Mouse (Mus musculus): ENCODE measurements at regions not wholly inside any gene's neighbourhood (a gene's known extent, or its start where the extent isn't known, plus 50 kb on each side); places are given as distances from the start of the nearest gene placed in this dataset.

GRCm38 (mm10) chr4:12306618-12307565 lies 135.1 kb upstream of the Fam92a start:
- H3K4me1 ChIP-seq, result peaks cover 6% of the 10 kb centered on the region; the same call in 1 of the 2 replicates
- no peaks in the 10 kb centered on the region for H3K27me3 ChIP-seq (ENCODE audit: low read depth, poor library complexity, severe bottlenecking)
- 77% methylated on average over 9 of the region's 9 CpGs for whole genome bisulfite sequencing
- peak overlapping the region; percentile 46; the same call in 1 of the 2 replicates for H3K27ac ChIP-seq (replicated peaks)
- no peaks in the 10 kb centered on the region for H3K36me3 ChIP-seq
- no peaks in the 10 kb centered on the region for H3K9me3 ChIP-seq (replicated peaks)
- H3K4me3 ChIP-seq, result no peak overlapping the region
- DNase-seq (ENCODE audit: low spot score), result no peak

GRCm38 (mm10) chr4:12287079-12287686 lies 115.4 kb upstream of the Fam92a start:
- Histone ChIP-seq H3K36me3 (no peaks in the 10 kb centered on the region), H3K27ac (replicated peaks) (no peak overlapping the region), H3K27me3 (ENCODE audit: low read depth, poor library complexity, severe bottlenecking) (no peaks in the 10 kb centered on the region), H3K4me3 (no peak overlapping the region), H3K4me1 (no peaks in the 10 kb centered on the region), H3K9me3 (replicated peaks) (no peaks in the 10 kb centered on the region)
- no peak for DNase-seq (ENCODE audit: low spot score)
- 80% methylated on average over 4 of the region's 4 CpGs for WGBS

- no peaks in the 10 kb centered on the region for H3K27me3 ChIP-seq (ENCODE audit: low read depth, poor library complexity, severe bottlenecking)
- H3K9me3 ChIP-seq (replicated peaks), result no peaks in the 10 kb centered on the region
- 95% methylated on average over 1 of the region's 1 CpGs for WGBS
- no peak overlapping the region for H3K27ac ChIP-seq (replicated peaks)
- H3K4me3 ChIP-seq, result no peak overlapping the region
- H3K4me1 ChIP-seq, result no peaks in the 10 kb centered on the region
- no peaks in the 10 kb centered on the region for H3K36me3 ChIP-seq
- DNase-seq (ENCODE audit: low spot score), result no peak
Measured at GRCm38 (mm10) chr4:12286391-12286790, 114.6 kb upstream of the Fam92a start.

- Histone ChIP-seq H3K4me3 (no peak overlapping the region), H3K36me3 (no peaks in the 10 kb centered on the region), H3K9me3 (replicated peaks) (no peaks in the 10 kb centered on the region), H3K27me3 (ENCODE audit: low read depth, poor library complexity, severe bottlenecking) (no peaks in the 10 kb centered on the region), H3K27ac (replicated peaks) (no peak overlapping the region), H3K4me1 (no peaks in the 10 kb centered on the region)
- DNase-seq (ENCODE audit: low spot score), result no peak
Measured at GRCm38 (mm10) chr4:12285983-12286382, 114.2 kb upstream of the Fam92a start.

GRCm38 (mm10) chr4:12277949-12278348 lies 106.1 kb upstream of the Fam92a start:
- 78% methylated on average over 3 of the region's 3 CpGs for WGBS
- H3K27me3 ChIP-seq (ENCODE audit: low read depth, poor library complexity, severe bottlenecking), result no peaks in the 10 kb centered on the region

GRCm38 (mm10) chr4:12273369-12273768 lies 101.6 kb upstream of the Fam92a start:
- H3K27ac ChIP-seq (replicated peaks), result peak overlapping the region; percentile 33; the same call in 1 of the 2 replicates
- no peak for DNase-seq (ENCODE audit: low spot score)
- WGBS, result 83% methylated on average over 6 of the region's 6 CpGs

More at GRCm38 (mm10) chr4:12277949-12278348, 106.1 kb upstream of the Fam92a start:
- Histone ChIP-seq H3K36me3 (no peaks in the 10 kb centered on the region), H3K4me1 (peaks cover 5% of the 10 kb centered on the region), H3K27ac (replicated peaks) (no peak overlapping the region), H3K9me3 (replicated peaks) (no peaks in the 10 kb centered on the region), H3K4me3 (no peak overlapping the region)
- DNase-seq (ENCODE audit: low spot score), result no peak

DNA sequence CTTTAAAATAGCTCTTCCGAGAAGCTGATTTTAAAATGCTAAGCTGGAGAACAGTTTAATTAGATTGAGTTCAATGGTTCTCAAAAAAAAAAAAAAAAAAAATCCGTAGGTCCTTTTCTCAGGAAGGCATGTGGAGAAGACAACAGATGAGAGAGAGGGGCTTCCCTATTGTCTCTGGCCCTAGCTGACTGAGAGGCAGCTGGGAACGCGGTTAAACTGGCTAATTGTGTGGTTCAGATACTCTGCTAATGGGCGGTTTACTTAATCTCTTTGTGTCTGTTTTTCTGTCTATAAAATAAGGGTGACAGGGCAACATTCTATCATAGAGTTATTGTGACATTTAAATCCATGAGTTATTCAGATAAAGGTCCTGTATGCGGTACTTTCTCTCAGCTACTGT lies 101.1 kb upstream of the Fam92a start:
- no peaks in the 10 kb centered on the region for H3K27me3 ChIP-seq (ENCODE audit: low read depth, poor library complexity, severe bottlenecking)
- H3K4me1 ChIP-seq, result peaks cover 16% of the 10 kb centered on the region
- H3K27ac ChIP-seq (replicated peaks), result peak overlapping the region; percentile 33; the same call in 1 of the 2 replicates
- no peak overlapping the region for H3K4me3 ChIP-seq
- DNase-seq (ENCODE audit: low spot score), result no peak
- H3K9me3 ChIP-seq (replicated peaks), result no peaks in the 10 kb centered on the region
- H3K36me3 ChIP-seq, result no peaks in the 10 kb centered on the region
- 44% methylated on average over 6 of the region's 6 CpGs for WGBS

More at GRCm38 (mm10) chr4:12273369-12273768, 101.6 kb upstream of the Fam92a start:
- Histone ChIP-seq H3K9me3 (replicated peaks) (no peaks in the 10 kb centered on the region), H3K4me1 (peaks cover 16% of the 10 kb centered on the region), H3K27me3 (ENCODE audit: low read depth, poor library complexity, severe bottlenecking) (no peaks in the 10 kb centered on the region), H3K36me3 (no peaks in the 10 kb centered on the region), H3K4me3 (no peak overlapping the region)

GRCm38 (mm10) chr4:12272378-12272777 lies 100.6 kb upstream of the Fam92a start:
- H3K36me3 ChIP-seq, result no peaks in the 10 kb centered on the region
- H3K27ac ChIP-seq (replicated peaks), result no peak overlapping the region
- H3K9me3 ChIP-seq (replicated peaks), result no peaks in the 10 kb centered on the region
- no peak for DNase-seq (ENCODE audit: low spot score)
- peaks cover 16% of the 10 kb centered on the region for H3K4me1 ChIP-seq
- no peaks in the 10 kb centered on the region for H3K27me3 ChIP-seq (ENCODE audit: low read depth, poor library complexity, severe bottlenecking)
- 79% methylated on average over 6 of the region's 6 CpGs for WGBS
- H3K4me3 ChIP-seq, result no peak overlapping the region

DNA sequence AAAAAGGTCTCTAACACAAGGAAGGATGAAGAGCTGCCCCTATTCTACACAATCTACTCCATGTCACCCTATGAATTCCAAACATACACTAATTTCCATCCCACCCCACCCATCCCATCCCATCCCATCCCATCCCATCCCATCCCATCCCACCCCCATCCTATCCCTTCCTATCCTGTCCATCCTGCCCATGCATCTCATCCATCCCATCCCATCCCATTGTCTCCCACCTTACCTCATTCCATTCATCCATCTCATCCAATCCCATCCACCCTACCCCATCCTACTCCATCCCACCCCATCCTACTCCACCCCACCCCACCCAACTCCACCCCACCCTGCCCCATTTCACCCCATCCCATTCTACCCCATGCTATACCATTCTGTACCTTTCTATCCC lies 91.9 kb upstream of the Fam92a start:
- Histone ChIP-seq H3K36me3 (no peaks in the 10 kb centered on the region), H3K27ac (replicated peaks) (peak overlapping the region; percentile 2; the same call in 1 of the 2 replicates)

DNA sequence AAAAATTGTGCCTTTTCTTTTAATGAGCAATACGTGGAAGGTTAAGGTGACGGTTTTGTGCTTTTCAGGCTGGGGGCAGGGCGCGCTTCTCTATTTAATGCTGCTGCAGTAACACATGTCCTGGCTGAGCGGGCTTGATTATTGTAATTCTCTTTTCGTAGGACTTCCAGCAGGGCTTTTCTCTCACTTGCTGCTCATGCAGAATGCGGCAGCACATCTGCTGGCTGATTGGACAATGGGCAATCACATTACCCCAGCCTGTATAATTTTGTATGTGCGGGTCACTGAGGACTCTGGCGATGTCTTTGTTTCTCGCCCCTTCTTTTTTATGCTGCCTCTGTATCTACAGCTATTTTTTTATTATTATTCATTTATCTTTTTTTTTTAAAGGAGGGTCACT lies 91.4 kb upstream of the Fam92a start:
- no peaks in the 10 kb centered on the region for H3K9me3 ChIP-seq (replicated peaks)
- WGBS, result 65% methylated on average over 10 of the region's 10 CpGs
- DNase-seq (ENCODE audit: low spot score), result peak; percentile 14
- peaks cover 9% of the 10 kb centered on the region for H3K4me1 ChIP-seq
- no peaks in the 10 kb centered on the region for H3K27me3 ChIP-seq (ENCODE audit: low read depth, poor library complexity, severe bottlenecking)
- H3K4me3 ChIP-seq, result no peak overlapping the region
- no peaks in the 10 kb centered on the region for H3K36me3 ChIP-seq
- H3K27ac ChIP-seq (replicated peaks), result peak overlapping the region; percentile 2; the same call in 1 of the 2 replicates

More for the DNA sequence above, 91.9 kb upstream of the Fam92a start:
- H3K4me3 ChIP-seq, result no peak overlapping the region
- no peak for DNase-seq (ENCODE audit: low spot score)
- H3K9me3 ChIP-seq (replicated peaks), result no peaks in the 10 kb centered on the region
- no peaks in the 10 kb centered on the region for H3K27me3 ChIP-seq (ENCODE audit: low read depth, poor library complexity, severe bottlenecking)
- H3K4me1 ChIP-seq, result peaks cover 9% of the 10 kb centered on the region

GRCm38 (mm10) chr4:12247994-12248393 lies 76.2 kb upstream of the Fam92a start:
- Histone ChIP-seq H3K27ac (replicated peaks) (no peak overlapping the region), H3K27me3 (ENCODE audit: low read depth, poor library complexity, severe bottlenecking) (no peaks in the 10 kb centered on the region), H3K36me3 (no peaks in the 10 kb centered on the region), H3K4me1 (no peaks in the 10 kb centered on the region), H3K9me3 (replicated peaks) (no peaks in the 10 kb centered on the region), H3K4me3 (no peak overlapping the region)
- no peak for DNase-seq (ENCODE audit: low spot score)

DNA sequence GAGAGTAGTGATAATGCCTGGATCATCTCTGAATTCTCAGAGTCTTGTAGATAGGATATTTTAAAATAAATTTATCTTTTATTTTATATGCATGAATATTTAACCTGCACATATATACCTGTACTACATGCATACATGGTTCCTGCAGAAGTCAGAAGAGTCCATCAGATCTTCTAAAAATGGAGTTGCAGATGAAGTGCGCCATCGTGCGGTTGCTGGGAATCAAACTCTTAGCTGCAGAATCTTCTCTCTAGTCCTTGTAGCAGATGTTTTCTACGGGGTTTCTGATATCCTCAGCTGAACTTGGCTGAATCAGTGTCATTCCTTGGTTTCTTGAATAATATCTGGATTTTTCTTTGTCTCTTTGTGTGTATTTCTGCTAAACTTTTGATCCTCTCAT lies 74.8 kb upstream of the Fam92a start:
- H3K27me3 ChIP-seq (ENCODE audit: low read depth, poor library complexity, severe bottlenecking), result peaks cover 5% of the 10 kb centered on the region; the same call in 1 of the 2 replicates
- WGBS, result 75% methylated on average over 4 of the region's 4 CpGs
- no peak overlapping the region for H3K27ac ChIP-seq (replicated peaks)
- H3K36me3 ChIP-seq, result no peaks in the 10 kb centered on the region
- no peaks in the 10 kb centered on the region for H3K4me1 ChIP-seq
- no peaks in the 10 kb centered on the region for H3K9me3 ChIP-seq (replicated peaks)
- no peak for DNase-seq (ENCODE audit: low spot score)
- no peak overlapping the region for H3K4me3 ChIP-seq

Data from midbrain, embryonic 10.5 days (tissue).